Mouse (Mus musculus): ENCODE data around the gene Aifm1. TPM values are rescaled to one million over a fixed set of nuclear protein-coding genes. Genes with fewer than 3 reads are reported as not detected.

The Aifm1 gene
- total and polyA plus RNA-seq, 3 experiments: 30.3 to 61.4 (median 32.7) TPM

DNA sequence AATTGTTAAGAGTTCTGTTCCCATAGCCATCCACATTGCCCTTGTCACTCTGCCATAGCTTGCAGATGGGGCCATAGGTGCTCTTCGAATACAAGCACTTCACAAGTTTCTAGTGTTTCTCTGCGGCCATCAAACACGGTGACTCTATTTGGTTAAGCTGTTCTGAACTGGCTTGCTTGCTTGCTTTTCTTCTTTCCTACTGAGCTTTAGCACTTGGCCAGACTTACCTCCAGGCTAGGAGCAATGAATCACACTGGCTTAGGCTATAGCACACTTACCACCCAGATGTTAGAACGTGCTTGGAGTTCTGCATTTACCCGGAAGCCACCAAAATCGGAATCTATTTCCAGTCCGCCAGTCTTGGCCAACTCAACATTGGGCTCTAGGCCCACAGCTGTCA, 31.7 kb downstream of the Aifm1 start (continued):
- no peak for TF ChIP-seq UBTF (IDR thresholded peaks at IDR 0.05; ENCODE audit: low read depth, low read length)

GRCm38 (mm10) chrX:48481095-48481494, 32.3 kb downstream of the Aifm1 start:
- H3K4me2 ChIP-seq (ENCODE audit: insufficient read depth, low read depth, poor library complexity, severe bottlenecking): no peak overlapping the region
- H3K4me3 ChIP-seq (replicated peaks in 1 of 3; ENCODE audit: low read depth in 2 of 3, low read length in 2 of 3, poor library complexity in 1 of 3): no peak overlapping the region
- H3K9ac ChIP-seq (ENCODE audit: insufficient read depth, low read depth): no peak overlapping the region
- dilution Hi-C loops (cut with MboI; ENCODE audit: extremely low pct_ligation_motif_present, extremely low pct_unique_long_range_greater_than_20kb, low sequenced_read_pairs): no loop called here
- peaks cover 28 to 78% of the 10 kb centered on the region in 2 experiments for H3K36me3 ChIP-seq (replicated peaks in 1 of 2; ENCODE audit: control insufficient read depth in 1 of 2, insufficient read depth in 1 of 2, low read length in 1 of 2)
- no peak overlapping the region for H3K27ac ChIP-seq (ENCODE audit: insufficient read depth, low read depth)
- H3K9me3 ChIP-seq (replicated peaks; ENCODE audit: low read length): no peaks in the 10 kb centered on the region
- in situ Hi-C loops (cut with MboI; ENCODE audit: low pct_ligation_motif_present, low pct_unique_long_range_greater_than_20kb, low sequenced_read_pairs): no loop called here
- no peak for DNase-seq (ENCODE audit: extremely low read depth)
- no peaks in the 10 kb centered on the region for H3K27me3 ChIP-seq (replicated peaks)
- TF ChIP-seq CHD1 (IDR thresholded peaks at IDR 0.05; ENCODE audit: low read depth, low read length): no peak
- TF ChIP-seq POLR2AphosphoS2 (IDR thresholded peaks at IDR 0.05; ENCODE audit: low read depth, low read length): no peak
- TF ChIP-seq RAD21 (IDR thresholded peaks at IDR 0.05; ENCODE audit: low read depth, low read length): no peak
- TF ChIP-seq RCOR1 (conservative IDR thresholded peaks at IDR 0.05; ENCODE audit: low read depth, low read length): no peak
- no peak for TF ChIP-seq ZC3H11A (IDR thresholded peaks at IDR 0.05; ENCODE audit: low read depth, low read length)
- TF ChIP-seq NELFE (IDR thresholded peaks at IDR 0.05; ENCODE audit: low read depth, low read length): no peak
- TF ChIP-seq UBTF (IDR thresholded peaks at IDR 0.05; ENCODE audit: low read depth, low read length): no peak
- TF ChIP-seq USF2 (conservative IDR thresholded peaks at IDR 0.05; ENCODE audit: low read depth, low read length): no peak
- TF ChIP-seq ELF1 (IDR thresholded peaks at IDR 0.05; ENCODE audit: low read depth, low read length): no peak
- no peak for TF ChIP-seq USF1 (IDR thresholded peaks at IDR 0.05; ENCODE audit: low read depth, low read length)
- no peaks in the 10 kb centered on the region for H3K79me2 ChIP-seq (replicated peaks; ENCODE audit: control insufficient read depth, extremely low read depth, insufficient read depth, poor library complexity, severe bottlenecking)
- no peaks in the 10 kb centered on the region for H3K4me1 ChIP-seq (ENCODE audit: control insufficient read depth in 1 of 2, insufficient read depth in 2 of 2)

DNA sequence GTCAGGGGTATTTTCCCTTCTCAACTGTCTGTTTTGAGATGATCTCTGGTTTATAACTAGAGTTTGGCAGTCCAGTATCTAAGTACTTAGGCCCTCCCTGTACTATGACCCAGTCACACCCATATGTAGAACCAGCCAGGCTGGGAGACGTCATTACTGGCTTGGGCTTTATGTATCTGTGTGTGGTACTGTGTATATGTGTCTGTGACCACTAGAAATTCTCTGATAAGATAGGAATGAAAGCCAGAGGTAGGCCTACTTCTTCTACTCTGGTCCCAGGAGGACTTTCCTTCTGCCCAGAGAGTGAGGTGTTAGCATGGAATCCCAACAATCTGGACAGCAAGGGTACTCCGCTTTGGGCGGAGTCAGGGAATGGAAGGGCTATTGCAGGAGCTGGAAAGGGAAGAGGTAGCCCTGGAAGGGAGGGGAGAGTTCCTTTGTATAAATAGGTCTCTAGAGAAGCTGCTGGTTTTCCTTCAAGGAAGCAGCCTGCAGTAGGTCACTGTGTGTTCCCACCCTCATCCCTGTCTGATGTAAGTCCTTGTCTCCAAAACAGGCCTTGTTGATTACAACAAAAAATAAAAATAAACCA, 45.9 kb downstream of the Aifm1 start:
- in situ Hi-C loops (cut with MboI; ENCODE audit: low pct_ligation_motif_present, low pct_unique_long_range_greater_than_20kb, low sequenced_read_pairs) (no loop called here), dilution Hi-C loops (cut with MboI; ENCODE audit: extremely low pct_ligation_motif_present, extremely low pct_unique_long_range_greater_than_20kb, low sequenced_read_pairs) (no loop called here)
- Histone ChIP-seq H3K79me2 (replicated peaks; ENCODE audit: control insufficient read depth, extremely low read depth, insufficient read depth, poor library complexity, severe bottlenecking) (no peaks in the 10 kb centered on the region), H3K27ac (ENCODE audit: insufficient read depth, low read depth) (no peak overlapping the region), H3K4me2 (ENCODE audit: insufficient read depth, low read depth, poor library complexity, severe bottlenecking) (no peak overlapping the region), H3K4me3 (replicated peaks in 1 of 3; ENCODE audit: low read depth in 2 of 3, low read length in 2 of 3, poor library complexity in 1 of 3) (no peak overlapping the region), H3K36me3 (replicated peaks in 1 of 2; ENCODE audit: control insufficient read depth in 1 of 2, insufficient read depth in 1 of 2, low read length in 1 of 2) (peaks cover 0 to 2% of the 10 kb centered on the region in 2 experiments), H3K27me3 (replicated peaks) (no peaks in the 10 kb centered on the region), H3K9ac (ENCODE audit: insufficient read depth, low read depth) (no peak overlapping the region), H3K9me3 (replicated peaks; ENCODE audit: low read length) (no peaks in the 10 kb centered on the region), H3K4me1 (ENCODE audit: control insufficient read depth in 1 of 2, insufficient read depth in 2 of 2) (peaks cover 0 to 5% of the 10 kb centered on the region in 2 experiments; a peak in 1 of 4 replicates)
- no peak for TF ChIP-seq JUND (conservative IDR thresholded peaks at IDR 0.05; ENCODE audit: low read depth, low read length)
- no peak for TF ChIP-seq PAX5 (IDR thresholded peaks at IDR 0.05; ENCODE audit: low read length)
- no peak for TF ChIP-seq BHLHE40 (IDR thresholded peaks at IDR 0.05; ENCODE audit: low read depth, low read length)
- TF ChIP-seq NELFE (IDR thresholded peaks at IDR 0.05; ENCODE audit: low read depth, low read length): no peak
- TF ChIP-seq MEF2A (IDR thresholded peaks at IDR 0.05; ENCODE audit: borderline replicate concordance, low read depth, low read length): no peak
- no peak for TF ChIP-seq MXI1 (IDR thresholded peaks at IDR 0.05; ENCODE audit: low read depth, low read length)
- no peak for TF ChIP-seq ZKSCAN1 (IDR thresholded peaks at IDR 0.05; ENCODE audit: borderline replicate concordance, low read depth, low read length)
- TF ChIP-seq CTCF (conservative IDR thresholded peaks at IDR 0.05 in 1 of 2, IDR thresholded peaks at IDR 0.05 in 1 of 2; ENCODE audit: low read depth in 2 of 2, low read length in 2 of 2): no peak
- no peak for TF ChIP-seq USF2 (conservative IDR thresholded peaks at IDR 0.05; ENCODE audit: low read depth, low read length)
- no peak for TF ChIP-seq MAZ (IDR thresholded peaks at IDR 0.05; ENCODE audit: low read depth, low read length)
- no peak for TF ChIP-seq MYC (IDR thresholded peaks at IDR 0.05; ENCODE audit: low read depth, low read length)
- no peak for TF ChIP-seq ELF1 (IDR thresholded peaks at IDR 0.05; ENCODE audit: low read depth, low read length)
- no peak for TF ChIP-seq SIN3A (IDR thresholded peaks at IDR 0.05; ENCODE audit: low read length)
- TF ChIP-seq POLR2A (IDR thresholded peaks at IDR 0.05; ENCODE audit: low read depth, low read length): no peak
- TF ChIP-seq GABPA (IDR thresholded peaks at IDR 0.05; ENCODE audit: insufficient replicate concordance, low read depth, low read length): no peak
- no peak for TF ChIP-seq ZMIZ1 (IDR thresholded peaks at IDR 0.05; ENCODE audit: low read depth, low read length)
- no peak for TF ChIP-seq E2F4 (IDR thresholded peaks at IDR 0.05; ENCODE audit: insufficient replicate concordance, low read depth, low read length)
- no peak for DNase-seq (ENCODE audit: extremely low read depth)
